Mouse (Mus musculus): ENCODE measurements around the gene Olfr45. TPM values are rescaled to one million over a fixed set of nuclear protein-coding genes. Genes with fewer than 3 reads are reported as not detected.

The Olfr45 gene
- not detected in 2 replicates for polyA plus RNA-seq (2012; rRNA removed)

DNA sequence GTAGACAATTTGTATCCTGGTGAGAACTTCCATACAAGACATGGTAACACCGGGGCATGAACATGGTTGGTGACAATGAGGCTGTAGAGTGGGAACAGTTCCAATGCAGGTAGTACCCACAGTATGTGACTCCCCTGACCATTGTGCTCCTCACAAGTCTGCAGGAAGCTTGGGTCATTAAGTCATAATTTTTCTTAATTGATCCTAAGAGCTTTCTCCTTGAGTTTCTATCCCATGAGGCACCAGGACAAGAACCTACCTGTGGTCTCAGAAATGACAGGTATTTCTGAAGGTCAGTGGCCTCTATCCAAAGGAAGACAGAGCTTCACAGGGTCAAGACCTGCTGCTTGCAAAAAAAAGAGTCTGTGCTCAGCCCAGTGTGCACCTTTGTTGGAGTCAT is at the start of gene Olfr45:
TSS of gene Olfr45 (plus strand) at position 301 of the 400 bp plus-strand sequence.

DNA sequence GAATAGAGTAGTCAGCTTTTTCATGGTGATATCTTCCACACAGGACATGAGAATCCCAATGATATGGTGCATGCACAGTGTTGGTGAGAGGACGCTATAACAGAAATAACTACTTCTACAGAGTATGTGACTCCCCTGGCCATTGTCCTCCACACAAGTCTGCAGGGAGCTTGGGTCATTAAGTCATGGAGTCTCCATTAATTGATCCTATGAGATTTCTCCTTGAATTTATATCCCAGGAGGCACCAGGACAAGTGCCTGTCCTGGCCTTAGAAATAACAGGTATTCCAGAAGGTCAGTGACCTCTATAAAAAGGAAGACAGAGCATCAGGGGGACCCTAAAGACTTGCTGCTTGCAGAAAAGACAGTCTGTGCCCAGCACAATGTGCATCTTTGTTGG is 35.6 kb upstream of the Olfr45 start, which contains the start of gene Olfr53:
TSS of gene Olfr53 (plus strand) at position 301 of the 400 bp plus-strand sequence.

DNA sequence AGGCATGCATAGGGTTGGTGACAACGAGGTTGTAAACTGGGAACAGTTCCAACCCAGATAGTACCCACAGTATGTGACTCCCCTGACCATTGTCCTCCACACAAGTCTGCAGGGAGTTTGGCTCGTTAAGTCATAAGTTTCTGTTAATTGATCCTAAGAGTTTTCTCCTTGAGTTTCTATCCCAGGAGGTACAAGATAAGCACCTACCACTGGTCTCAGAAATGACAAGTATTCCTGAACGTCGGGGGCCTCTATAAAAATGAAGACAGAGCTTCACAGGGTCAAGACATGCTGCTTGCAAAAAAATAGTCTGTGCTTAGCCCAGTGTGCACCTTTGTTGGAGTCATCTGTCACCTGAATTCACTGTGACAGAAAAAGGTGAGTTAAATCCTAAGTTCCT is 22.1 kb upstream of the Olfr45 start, which contains the start of gene Olfr539:
TSS of gene Olfr539 (plus strand) at position 301 of the 400 bp plus-strand sequence.

DNA sequence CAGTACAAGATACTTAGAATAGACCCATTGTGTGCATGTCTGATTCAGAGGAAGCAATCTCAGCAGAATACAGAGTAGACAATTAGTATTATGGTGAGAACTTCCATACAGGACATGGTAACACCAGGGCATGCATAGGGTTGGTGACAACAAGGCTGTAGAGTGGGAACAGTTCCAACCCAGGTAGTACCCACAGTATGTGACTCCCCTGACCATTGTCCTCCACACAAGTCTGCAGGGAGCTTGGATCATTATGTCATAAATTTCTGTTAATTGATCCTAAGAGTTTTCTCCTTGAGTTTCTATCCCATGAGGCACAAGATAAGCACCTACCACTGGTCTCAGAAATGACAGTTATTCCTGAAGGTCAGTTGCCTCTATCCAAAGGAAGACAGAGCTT is 15.2 kb downstream of the Olfr45 start, which contains the start of gene Olfr541:
TSS of gene Olfr541 (plus strand) at position 301 of the 400 bp plus-strand sequence.

Other genes with a start within 250 kb of the Olfr45 start
- gene Olfr533, start 218.6 kb upstream of the Olfr45 start, polyA plus RNA-seq (2012; rRNA removed), result not detected in 2 replicates
- gene Olfr535, start 197.7 kb upstream of the Olfr45 start, polyA plus RNA-seq (2012; rRNA removed), result not detected in 2 replicates
- gene Olfr536, start 174.6 kb upstream of the Olfr45 start, polyA plus RNA-seq (2012; rRNA removed), result not detected in 2 replicates
- not detected in 2 replicates for gene Olfr538, start 114.1 kb upstream of the Olfr45 start, polyA plus RNA-seq (2012; rRNA removed)
- not detected in 2 replicates for gene Olfr46, start 80.7 kb upstream of the Olfr45 start, polyA plus RNA-seq (2012; rRNA removed)
- gene Olfr61, start 53.0 kb upstream of the Olfr45 start, polyA plus RNA-seq (2012; rRNA removed), result not detected in 2 replicates
- gene Olfr53, start 35.5 kb upstream of the Olfr45 start, polyA plus RNA-seq (2012; rRNA removed), result not detected in 2 replicates
- gene Olfr539, start 22.0 kb upstream of the Olfr45 start, polyA plus RNA-seq (2012; rRNA removed), result not detected in 2 replicates
- not detected in 2 replicates for gene Olfr541, start 15.3 kb downstream of the Olfr45 start, polyA plus RNA-seq (2012; rRNA removed)
- gene Cyp2e1, start 81.8 kb downstream of the Olfr45 start, polyA plus RNA-seq (2012; rRNA removed), result 8.3 and 9.5 TPM in 2 replicates
- gene Syce1, start 105.9 kb downstream of the Olfr45 start, polyA plus RNA-seq (2012; rRNA removed), result 0.14 and 0.26 TPM in 2 replicates
- 0.12 and 0.23 TPM in 2 replicates for gene Zfp941, start 140.2 kb downstream of the Olfr45 start, polyA plus RNA-seq (2012; rRNA removed)
- 22.0 and 24.3 TPM in 2 replicates for gene Urah, start 153.1 kb downstream of the Olfr45 start, polyA plus RNA-seq (2012; rRNA removed)
- 5.0 and 5.1 TPM in 2 replicates for gene Scgb1c1, start 163.6 kb downstream of the Olfr45 start, polyA plus RNA-seq (2012; rRNA removed)
- gene Odf3, start 165.9 kb downstream of the Olfr45 start, polyA plus RNA-seq (2012; rRNA removed), result 0.28 and 0.41 TPM in 2 replicates
- gene Gm45785, start 174.4 kb downstream of the Olfr45 start, polyA plus RNA-seq (2012; rRNA removed), result not detected in 2 replicates
- gene Ric8a, start 175.0 kb downstream of the Olfr45 start, polyA plus RNA-seq (2012; rRNA removed), result 136 and 146 TPM in 2 replicates
- 27.1 and 32.9 TPM in 2 replicates for gene Bet1l, start 175.6 kb downstream of the Olfr45 start, polyA plus RNA-seq (2012; rRNA removed)
- gene Psmd13, start 200.0 kb downstream of the Olfr45 start, polyA plus RNA-seq (2012; rRNA removed), result 62.6 and 66.1 TPM in 2 replicates
- gene Sirt3, start 200.4 kb downstream of the Olfr45 start, polyA plus RNA-seq (2012; rRNA removed), result 31.6 and 44.1 TPM in 2 replicates
- gene Cox8b, start 218.5 kb downstream of the Olfr45 start, polyA plus RNA-seq (2012; rRNA removed), result 4.1 and 5.5 TPM in 2 replicates
- gene Nlrp6, start 239.0 kb downstream of the Olfr45 start, polyA plus RNA-seq (2012; rRNA removed), result 1.4 and 1.6 TPM in 2 replicates

Data from ovary, adult 2 months (tissue).